Mouse (Mus musculus): ENCODE measurements around the gene Wfdc15a. TPM values are rescaled to one million over a fixed set of nuclear protein-coding genes. Genes with fewer than 3 reads are reported as not detected.

Wfdc15a gene
- polyA plus RNA-seq, 1 experiment from 2014 or later: not detected

Other genes with a start within 250 kb of the Wfdc15a start
- gene Ywhab, start 205.2 kb downstream of the Wfdc15a start, polyA plus RNA-seq (2015; fragmentation: Nextera tagmentation; extraction: Ambion mirVana): 455 and 477 TPM in 2 replicates
- 1.2 and 1.7 TPM in 2 replicates for gene Pabpc1l, start 174.7 kb downstream of the Wfdc15a start, polyA plus RNA-seq (2015; fragmentation: Nextera tagmentation; extraction: Ambion mirVana)
- 19.4 and 21.2 TPM in 2 replicates for gene Stk4, start 129.8 kb downstream of the Wfdc15a start, polyA plus RNA-seq (2015; fragmentation: Nextera tagmentation; extraction: Ambion mirVana)
- gene Tomm34, start 129.0 kb downstream of the Wfdc15a start, polyA plus RNA-seq (2015; fragmentation: Nextera tagmentation; extraction: Ambion mirVana): 45.3 and 48.0 TPM in 2 replicates
- 0.40 and 0.50 TPM in 2 replicates for gene Kcns1, start 29.0 kb downstream of the Wfdc15a start, polyA plus RNA-seq (2015; fragmentation: Nextera tagmentation; extraction: Ambion mirVana)
- not detected in 2 replicates for gene Wfdc5, start 17.4 kb downstream of the Wfdc15a start, polyA plus RNA-seq (2015; fragmentation: Nextera tagmentation; extraction: Ambion mirVana)
- gene Wfdc12, start 9.5 kb downstream of the Wfdc15a start, polyA plus RNA-seq (2015; fragmentation: Nextera tagmentation; extraction: Ambion mirVana): not detected in 2 replicates
- gene Wfdc15b, start 21.5 kb upstream of the Wfdc15a start, polyA plus RNA-seq (2015; fragmentation: Nextera tagmentation; extraction: Ambion mirVana): not detected in 2 replicates
- not detected in 2 replicates for gene Svs2, start 38.3 kb upstream of the Wfdc15a start, polyA plus RNA-seq (2015; fragmentation: Nextera tagmentation; extraction: Ambion mirVana)
- gene Svs3b, start 56.5 kb upstream of the Wfdc15a start, polyA plus RNA-seq (2015; fragmentation: Nextera tagmentation; extraction: Ambion mirVana): not detected in 2 replicates
- not detected in 2 replicates for gene Svs4, start 78.3 kb upstream of the Wfdc15a start, polyA plus RNA-seq (2015; fragmentation: Nextera tagmentation; extraction: Ambion mirVana)
- gene Svs3a, start 89.1 kb upstream of the Wfdc15a start, polyA plus RNA-seq (2015; fragmentation: Nextera tagmentation; extraction: Ambion mirVana): not detected in 2 replicates
- gene Svs6, start 116.6 kb upstream of the Wfdc15a start, polyA plus RNA-seq (2015; fragmentation: Nextera tagmentation; extraction: Ambion mirVana): not detected in 2 replicates
- not detected in 2 replicates for gene Svs5, start 132.6 kb upstream of the Wfdc15a start, polyA plus RNA-seq (2015; fragmentation: Nextera tagmentation; extraction: Ambion mirVana)
- gene Slpi, start 189.0 kb upstream of the Wfdc15a start, polyA plus RNA-seq (2015; fragmentation: Nextera tagmentation; extraction: Ambion mirVana): 0.75 TPM in 1 of 2 replicates, not detected in the other
- 0.08 and 0.10 TPM in 2 replicates for gene Rbpjl, start 203.0 kb upstream of the Wfdc15a start, polyA plus RNA-seq (2015; fragmentation: Nextera tagmentation; extraction: Ambion mirVana)
- 7.3 and 13.2 TPM in 2 replicates for gene Matn4, start 205.0 kb upstream of the Wfdc15a start, polyA plus RNA-seq (2015; fragmentation: Nextera tagmentation; extraction: Ambion mirVana)
- gene Sdc4, start 243.8 kb upstream of the Wfdc15a start, polyA plus RNA-seq (2015; fragmentation: Nextera tagmentation; extraction: Ambion mirVana): 9.4 and 12.1 TPM in 2 replicates